Mouse (Mus musculus): ENCODE measurements around the gene Mrrf.

Mrrf gene

GRCm38 (mm10) chr2:36136300-36136941 is at the start of gene Mrrf, which contains the start of gene Rbm18:
Gene Mrrf (plus strand): TSS chr2:36136389.
Gene Rbm18 (minus strand): TSS chr2:36136773.
- peak; percentile 45 for DNase-seq (ENCODE audit: extremely low read depth, low read depth, low spot score)

GRCm38 (mm10) chr2:36089190-36089589 is 47.0 kb upstream of the Mrrf start:
- DNase-seq (ENCODE audit: extremely low read depth, low read depth, low spot score) = no peak

- DNase-seq (ENCODE audit: extremely low read depth, low read depth, low spot score) = no peak
These were observed 45.1 kb upstream of the Mrrf start for GRCm38 (mm10) chr2:36090853-36091741.

- no peak for DNase-seq (ENCODE audit: extremely low read depth, low read depth, low spot score)
These were observed 43.4 kb upstream of the Mrrf start for GRCm38 (mm10) chr2:36092748-36093147.

GRCm38 (mm10) chr2:36093301-36093700 is 42.9 kb upstream of the Mrrf start:
- no peak for DNase-seq (ENCODE audit: extremely low read depth, low read depth, low spot score)

GRCm38 (mm10) chr2:36093914-36094475 is 42.2 kb upstream of the Mrrf start:
- DNase-seq (ENCODE audit: extremely low read depth, low read depth, low spot score) = no peak

- DNase-seq (ENCODE audit: extremely low read depth, low read depth, low spot score) = no peak
These were observed 38.9 kb upstream of the Mrrf start for GRCm38 (mm10) chr2:36097129-36097815.

- DNase-seq (ENCODE audit: extremely low read depth, low read depth, low spot score) = no peak
These were observed 38.2 kb upstream of the Mrrf start for GRCm38 (mm10) chr2:36098021-36098420.

GRCm38 (mm10) chr2:36099739-36100138 is 36.5 kb upstream of the Mrrf start:
- DNase-seq (ENCODE audit: extremely low read depth, low read depth, low spot score) = no peak

GRCm38 (mm10) chr2:36101866-36102558 is 34.2 kb upstream of the Mrrf start:
- DNase-seq (ENCODE audit: extremely low read depth, low read depth, low spot score) = no peak

- no peak for DNase-seq (ENCODE audit: extremely low read depth, low read depth, low spot score)
These were observed 33.6 kb upstream of the Mrrf start for GRCm38 (mm10) chr2:36102559-36102946.

GRCm38 (mm10) chr2:36103069-36103554 is 33.1 kb upstream of the Mrrf start:
- DNase-seq (ENCODE audit: extremely low read depth, low read depth, low spot score) = no peak

- no peak for DNase-seq (ENCODE audit: extremely low read depth, low read depth, low spot score)
These were observed 32.4 kb upstream of the Mrrf start for GRCm38 (mm10) chr2:36103555-36104367.

GRCm38 (mm10) chr2:36104436-36104955 is 31.7 kb upstream of the Mrrf start:
- no peak for DNase-seq (ENCODE audit: extremely low read depth, low read depth, low spot score)

GRCm38 (mm10) chr2:36104956-36105741 is 31.0 kb upstream of the Mrrf start, which contains the start of gene Lhx6:
Gene Lhx6 (minus strand): TSS chr2:36105408.
- no peak for DNase-seq (ENCODE audit: extremely low read depth, low read depth, low spot score)

GRCm38 (mm10) chr2:36108615-36109014 is 27.6 kb upstream of the Mrrf start:
- DNase-seq (ENCODE audit: extremely low read depth, low read depth, low spot score) = no peak

GRCm38 (mm10) chr2:36112632-36113031 is 23.6 kb upstream of the Mrrf start:
- DNase-seq (ENCODE audit: extremely low read depth, low read depth, low spot score) = no peak

GRCm38 (mm10) chr2:36126795-36127429 is 9.3 kb upstream of the Mrrf start:
- DNase-seq (ENCODE audit: extremely low read depth, low read depth, low spot score) = no peak

Measured in fat pad, adult 2 months (tissue).